Mouse (Mus musculus) midbrain, embryonic 10.5 days (tissue): ENCODE measurements around the gene Gm20605. TPM values are rescaled to one million over a fixed set of nuclear protein-coding genes. Genes with fewer than 3 reads are reported as not detected.

Source experiments
- DNase-seq: peaks from one replicate; pipeline ENCODE4 v3.0.0-alpha.2; 2017; ENCODE audit warnings: low spot score
- H3K27ac ChIP-seq: fragments of 300-500 bp; sonication (generic); replicated peaks from 2 replicates; pipeline ENCODE4 v1.5.1; 2016; ENCODE audit warnings: mild to moderate bottlenecking
- H3K27me3 ChIP-seq: fragments of 300-500 bp; sonication (generic); 2 replicates; pipeline ENCODE4 v1.6.1; 2016; ENCODE audit warnings: low read depth, mild to moderate bottlenecking; ENCODE audit not compliant: poor library complexity, severe bottlenecking
- H3K36me3 ChIP-seq: fragments of 300-500 bp; sonication (generic); 2 replicates; pipeline ENCODE4 v1.6.1; 2016; ENCODE audit warnings: mild to moderate bottlenecking, moderate library complexity
- H3K4me1 ChIP-seq: fragments of 300-500 bp; sonication (generic); 2 replicates; pipeline ENCODE4 v1.6.1; 2016
- H3K4me3 ChIP-seq: fragments of 300-500 bp; sonication (generic); 2 replicates; pipeline ENCODE4 v1.5.1; 2016; ENCODE audit warnings: mild to moderate bottlenecking, moderate library complexity
- H3K9me3 ChIP-seq: fragments of 300-500 bp; sonication (generic); replicated peaks from 2 replicates; pipeline ENCODE4 v1.6.1; 2016; ENCODE audit warnings: mild to moderate bottlenecking
- WGBS: fragments of 180-500 bp; shearing (Covaris S2); methylation state at CpG from one replicate; pipeline ENCODE4 v1.1.7; 2016; 5-methylcytosine and 5-hydroxymethylcytosine counted together
- polyA plus RNA-seq: library from polyadenylated mRNA; unstranded; fragments of >200 nt; fragmentation: Nextera tagmentation; extraction: Ambion mirVana; gene quantifications from 2 replicates; pipeline ENCODE4 v1.2.1, GENCODE M21; 2016

Gm20605 gene
- polyA plus RNA-seq, 1 experiment from 2014 or later = 14.0 TPM

- no peak overlapping the region for H3K27ac ChIP-seq
- WGBS = 87% methylated on average over 6 of the region's 6 CpGs
- H3K4me3 ChIP-seq = no peak overlapping the region
Measured at GRCm38 (mm10) chr5:137686127-137686790, 57.3 kb downstream of the Gm20605 start.

GRCm38 (mm10) chr5:137689974-137690373, 61.0 kb downstream of the Gm20605 start:
- DNase-seq = no peak
- 90% methylated on average over 3 of the region's 3 CpGs for WGBS
- H3K36me3 ChIP-seq = no peaks in the 10 kb centered on the region
- H3K4me3 ChIP-seq = no peak overlapping the region
- no peak overlapping the region for H3K27ac ChIP-seq
- H3K27me3 ChIP-seq = peaks cover 18% of the 10 kb centered on the region
- H3K4me1 ChIP-seq = peaks cover 10% of the 10 kb centered on the region; the same call in 1 of the 2 replicates
- H3K9me3 ChIP-seq = no peaks in the 10 kb centered on the region

More at GRCm38 (mm10) chr5:137686127-137686790, 57.3 kb downstream of the Gm20605 start:
- DNase-seq = no peak
- Histone ChIP-seq H3K36me3 (peaks cover 11% of the 10 kb centered on the region), H3K9me3 (no peaks in the 10 kb centered on the region), H3K27me3 (peaks cover 18% of the 10 kb centered on the region), H3K4me1 (peaks cover 30% of the 10 kb centered on the region)

- peaks cover 8% of the 10 kb centered on the region; the same call in 1 of the 2 replicates for H3K4me1 ChIP-seq
- H3K27me3 ChIP-seq = peaks cover 14% of the 10 kb centered on the region
- WGBS = 76% methylated on average over 9 of the region's 9 CpGs
- H3K27ac ChIP-seq = no peak overlapping the region
- no peak for DNase-seq
- no peaks in the 10 kb centered on the region for H3K36me3 ChIP-seq
- no peaks in the 10 kb centered on the region for H3K9me3 ChIP-seq
- H3K4me3 ChIP-seq = no peak overlapping the region
Measured at GRCm38 (mm10) chr5:137690531-137690930, 61.6 kb downstream of the Gm20605 start.

GRCm38 (mm10) chr5:137691881-137692280, 62.9 kb downstream of the Gm20605 start:
- Histone ChIP-seq H3K4me1 (peaks cover 8% of the 10 kb centered on the region; the same call in 1 of the 2 replicates), H3K36me3 (no peaks in the 10 kb centered on the region), H3K27ac (no peak overlapping the region), H3K4me3 (no peak overlapping the region), H3K27me3 (0 out of 2 replicates have a peak, but pooled peaks cover under 1% of the 10 kb centered on the region), H3K9me3 (no peaks in the 10 kb centered on the region)
- 76% methylated on average over 1 of the region's 1 CpGs for WGBS
- no peak for DNase-seq

Other genes starting within 250 kb of the Gm20605 start
- gene Zan, start 152.1 kb upstream of the Gm20605 start, polyA plus RNA-seq = 0.07 and 0.09 TPM in 2 replicates
- 54.1 and 55.3 TPM in 2 replicates for gene Pop7, start 126.7 kb upstream of the Gm20605 start, polyA plus RNA-seq
- gene Gigyf1, start 110.6 kb upstream of the Gm20605 start, polyA plus RNA-seq = 15.1 and 16.4 TPM in 2 replicates
- 2.6 and 5.5 TPM in 2 replicates for gene Epo, start 95.9 kb upstream of the Gm20605 start, polyA plus RNA-seq
- 400 and 414 TPM in 2 replicates for gene Gnb2, start 95.7 kb upstream of the Gm20605 start, polyA plus RNA-seq
- gene Actl6b, start 75.7 kb upstream of the Gm20605 start, polyA plus RNA-seq = 9.4 and 27.5 TPM in 2 replicates
- gene Tfr2, start 59.3 kb upstream of the Gm20605 start, polyA plus RNA-seq = 1.9 and 2.2 TPM in 2 replicates
- 14.0 and 19.4 TPM in 2 replicates for gene Mospd3, start 28.1 kb upstream of the Gm20605 start, polyA plus RNA-seq
- gene Pcolce, start 15.4 kb upstream of the Gm20605 start, polyA plus RNA-seq = 61.4 and 68.2 TPM in 2 replicates
- 0.25 and 0.28 TPM in 2 replicates for gene Fbxo24, start 173 bp upstream of the Gm20605 start, polyA plus RNA-seq
- 27.2 and 32.7 TPM in 2 replicates for gene Lrch4, start 54 bp upstream of the Gm20605 start, polyA plus RNA-seq
- 7.7 and 7.8 TPM in 2 replicates for gene Sap25, start 12.2 kb downstream of the Gm20605 start, polyA plus RNA-seq
- 0.36 and 0.48 TPM in 2 replicates for gene Irs3, start 16.5 kb downstream of the Gm20605 start, polyA plus RNA-seq
- 27.2 and 28.8 TPM in 2 replicates for gene Agfg2, start 55.6 kb downstream of the Gm20605 start, polyA plus RNA-seq
- 5.1 and 8.4 TPM in 2 replicates for gene Nyap1, start 112.4 kb downstream of the Gm20605 start, polyA plus RNA-seq
- 75.6 and 75.8 TPM in 2 replicates for gene Tsc22d4, start 116.6 kb downstream of the Gm20605 start, polyA plus RNA-seq
- 62.6 and 63.9 TPM in 2 replicates for gene Ppp1r35, start 149.7 kb downstream of the Gm20605 start, polyA plus RNA-seq
- gene Mepce, start 158.5 kb downstream of the Gm20605 start, polyA plus RNA-seq = 11.7 and 12.5 TPM in 2 replicates
- 13.8 and 16.1 TPM in 2 replicates for gene Zcwpw1, start 158.6 kb downstream of the Gm20605 start, polyA plus RNA-seq
- gene Pilra, start 207.1 kb downstream of the Gm20605 start, polyA plus RNA-seq = 0.19 and 1.1 TPM in 2 replicates
- gene Pilrb1, start 228.9 kb downstream of the Gm20605 start, polyA plus RNA-seq = not detected in 2 replicates
- not detected in 2 replicates for gene Pilrb2, start 242.6 kb downstream of the Gm20605 start, polyA plus RNA-seq